Mouse (Mus musculus) lung, postnatal 0 days (tissue): ENCODE measurements around the gene Mast4. TPM values are rescaled to one million over a fixed set of nuclear protein-coding genes. Genes with fewer than 3 reads are reported as not detected.

Source experiments
- ATAC-seq: fragments of 200-750 bp; cut with Nextera tagmentation; 2 replicates; pipeline ENCODE4 v1.8.0; 2017; ENCODE audit warnings: moderate library complexity
- DNase-seq: peaks from one replicate; pipeline ENCODE4 v3.0.0-alpha.2; 2016; ENCODE audit warnings: low spot score
- H3K27ac ChIP-seq: fragments of 300-500 bp; sonication (generic); 2 replicates; pipeline ENCODE4 v1.5.1; 2014; ENCODE audit warnings: antibody characterized with exemption, mild to moderate bottlenecking, low read length, mixed read lengths
- H3K27me3 ChIP-seq: fragments of 300-500 bp; sonication (generic); replicated peaks from 2 replicates; pipeline ENCODE4 v1.6.1; 2014; ENCODE audit warnings: low read length, mixed read lengths; ENCODE audit not compliant: insufficient read depth
- H3K36me3 ChIP-seq: fragments of 300-500 bp; sonication (generic); 2 replicates; pipeline ENCODE4 v1.6.1; 2014; ENCODE audit warnings: low read length, mixed read lengths; ENCODE audit not compliant: insufficient read depth
- H3K4me1 ChIP-seq: fragments of 300-500 bp; sonication (generic); 2 replicates; pipeline ENCODE4 v1.6.1; 2014; ENCODE audit warnings: antibody characterized with exemption, low read depth, low read length, mixed read lengths; ENCODE audit not compliant: insufficient read depth
- H3K4me2 ChIP-seq: fragments of 300-500 bp; sonication (generic); replicated peaks from 2 replicates; pipeline ENCODE4 v1.6.1; 2014; ENCODE audit warnings: low read depth, mild to moderate bottlenecking, low read length, moderate library complexity, mixed read lengths
- H3K4me3 ChIP-seq: fragments of 300-500 bp; sonication (generic); 2 replicates; pipeline ENCODE4 v1.5.1; 2014; ENCODE audit warnings: low read depth, low read length
- H3K9ac ChIP-seq: fragments of 300-500 bp; sonication (generic); replicated peaks from 2 replicates; pipeline ENCODE4 v1.6.1; 2014; ENCODE audit warnings: low read depth, mild to moderate bottlenecking
- H3K9me3 ChIP-seq: fragments of 300-500 bp; sonication (generic); 2 replicates; pipeline ENCODE4 v1.6.1; 2016; ENCODE audit warnings: low read length, mixed read lengths
- CTCF ChIP-seq: IDR thresholded peaks from 2 replicates; pipeline ENCODE4 v1.5.1; 2016; ENCODE audit warnings: antibody characterized with exemption, mild to moderate bottlenecking
- EP300 ChIP-seq: IDR thresholded peaks from 2 replicates; pipeline ENCODE4 v1.6.1; 2016; ENCODE audit warnings: antibody characterized with exemption, mild to moderate bottlenecking, control low read depth
- WGBS: fragments of 180-500 bp; shearing (Covaris S2); extraction: QIAGEN DNeasy Blood & Tissue Kit; methylation state at CpG from one replicate; pipeline ENCODE4 v1.1.7; 2014; 5-methylcytosine and 5-hydroxymethylcytosine counted together
- polyA plus RNA-seq: library from polyadenylated mRNA; unstranded; fragments of >200 nt; fragmentation: Nextera tagmentation; extraction: Ambion mirVana; gene quantifications from 2 replicates; pipeline ENCODE4 v1.2.1, GENCODE M21; 2015

Gene Mast4
- polyA plus RNA-seq, 1 experiment from 2014 or later, result 15.5 TPM

DNA sequence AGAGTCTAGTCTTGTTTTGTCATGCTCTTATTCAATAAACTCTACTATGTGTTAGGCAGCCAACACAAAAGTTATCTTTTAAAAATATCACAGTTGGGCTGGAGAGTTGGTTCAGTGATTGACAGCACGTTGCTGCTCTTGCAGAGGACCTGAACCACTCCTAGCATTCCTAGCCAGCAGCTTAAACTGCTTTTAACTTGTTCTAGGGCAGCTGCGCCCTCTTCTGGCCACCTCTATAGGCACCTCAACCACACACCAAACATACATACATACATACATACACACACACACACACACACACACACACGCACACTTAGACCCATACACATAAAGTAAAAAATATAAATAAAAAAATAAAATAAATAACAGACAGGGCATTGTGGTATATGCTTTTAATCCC, 262.5 kb downstream of the Mast4 start:
- no peaks in the 10 kb centered on the region for H3K27me3 ChIP-seq
- no peak for TF ChIP-seq EP300
- peak; percentile 37; the same call in 1 of the 2 replicates for TF ChIP-seq CTCF
- no peak for ATAC-seq
- H3K9ac ChIP-seq, result no peak overlapping the region
- H3K4me1 ChIP-seq, result no peaks in the 10 kb centered on the region
- DNase-seq, result peak; percentile 14
- 75% methylated on average over 3 of the region's 3 CpGs for WGBS
- H3K4me2 ChIP-seq, result no peak overlapping the region
- no peaks in the 10 kb centered on the region for H3K9me3 ChIP-seq
- H3K36me3 ChIP-seq, result no peaks in the 10 kb centered on the region
- H3K27ac ChIP-seq, result no peak overlapping the region
- H3K4me3 ChIP-seq, result no peak overlapping the region

DNA sequence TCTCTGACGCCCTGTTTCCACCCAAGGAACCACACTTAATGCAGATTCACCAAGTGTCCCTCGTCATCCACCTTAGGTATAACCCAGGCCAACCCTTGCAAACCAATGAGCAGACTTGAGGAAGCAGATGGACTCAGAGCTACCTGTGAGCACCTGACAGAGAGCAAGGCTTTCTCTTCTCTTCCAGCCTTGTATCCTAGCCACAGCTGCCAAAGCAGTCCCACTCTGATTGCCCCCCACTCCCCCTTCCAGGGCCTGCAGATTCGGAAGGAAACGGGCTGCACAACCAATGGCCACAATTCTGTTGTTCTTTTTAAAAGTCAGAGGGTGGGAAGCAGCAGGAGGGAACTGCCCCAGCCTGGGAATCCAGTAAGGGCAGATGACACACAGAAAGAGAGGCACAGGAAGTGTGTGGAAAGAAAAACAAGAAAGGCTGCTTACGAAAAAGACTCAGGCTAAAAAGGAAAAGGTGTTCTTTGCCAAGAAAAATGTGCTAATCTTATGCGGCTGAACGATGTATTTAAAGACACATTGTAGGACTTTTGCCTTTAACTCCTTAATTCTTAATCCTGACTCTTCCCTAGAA, 266.6 kb downstream of the Mast4 start:
- Histone ChIP-seq H3K4me1 (no peaks in the 10 kb centered on the region), H3K4me2 (no peak overlapping the region), H3K27me3 (no peaks in the 10 kb centered on the region), H3K36me3 (no peaks in the 10 kb centered on the region), H3K9ac (no peak overlapping the region), H3K4me3 (no peak overlapping the region), H3K27ac (no peak overlapping the region), H3K9me3 (no peaks in the 10 kb centered on the region)
- ATAC-seq (no peak), DNase-seq (peak; percentile 32)
- 39% methylated on average over 7 of the region's 7 CpGs for WGBS
- no peak for TF ChIP-seq EP300
- no peak for TF ChIP-seq CTCF

- Histone ChIP-seq H3K27me3 (no peaks in the 10 kb centered on the region), H3K4me1 (no peaks in the 10 kb centered on the region), H3K9me3 (no peaks in the 10 kb centered on the region), H3K27ac (no peak overlapping the region), H3K36me3 (no peaks in the 10 kb centered on the region), H3K4me2 (no peak overlapping the region), H3K4me3 (no peak overlapping the region), H3K9ac (no peak overlapping the region)
- WGBS, result 75% methylated on average over 7 of the region's 7 CpGs
- no peak for DNase-seq
- ATAC-seq, result no peak
- TF ChIP-seq EP300, result no peak
- TF ChIP-seq CTCF, result no peak
These were observed 268.9 kb downstream of the Mast4 start for GRCm38 (mm10) chr13:103065437-103065836.

GRCm38 (mm10) chr13:103061680-103062079, 272.6 kb downstream of the Mast4 start:
- no peak overlapping the region for H3K9ac ChIP-seq
- H3K4me1 ChIP-seq, result no peaks in the 10 kb centered on the region

GRCm38 (mm10) chr13:103059995-103060652, 274.2 kb downstream of the Mast4 start:
- Histone ChIP-seq H3K27me3 (no peaks in the 10 kb centered on the region), H3K27ac (no peak overlapping the region), H3K36me3 (no peaks in the 10 kb centered on the region), H3K4me2 (no peak overlapping the region), H3K4me1 (no peaks in the 10 kb centered on the region), H3K9ac (no peak overlapping the region), H3K9me3 (no peaks in the 10 kb centered on the region), H3K4me3 (no peak overlapping the region)
- TF ChIP-seq EP300 (no peak), CTCF (no peak)
- DNase-seq (no peak), ATAC-seq (no peak)
- WGBS, result 81% methylated on average over 11 of the region's 11 CpGs

More at GRCm38 (mm10) chr13:103061680-103062079, 272.6 kb downstream of the Mast4 start:
- ATAC-seq (no peak), DNase-seq (no peak)
- H3K27ac ChIP-seq, result no peak overlapping the region
- H3K4me3 ChIP-seq, result no peak overlapping the region
- H3K27me3 ChIP-seq, result no peaks in the 10 kb centered on the region
- TF ChIP-seq CTCF, result no peak
- no peak for TF ChIP-seq EP300
- no peak overlapping the region for H3K4me2 ChIP-seq
- H3K9me3 ChIP-seq, result no peaks in the 10 kb centered on the region
- no peaks in the 10 kb centered on the region for H3K36me3 ChIP-seq
- 63% methylated on average over 2 of the region's 2 CpGs for WGBS

DNA sequence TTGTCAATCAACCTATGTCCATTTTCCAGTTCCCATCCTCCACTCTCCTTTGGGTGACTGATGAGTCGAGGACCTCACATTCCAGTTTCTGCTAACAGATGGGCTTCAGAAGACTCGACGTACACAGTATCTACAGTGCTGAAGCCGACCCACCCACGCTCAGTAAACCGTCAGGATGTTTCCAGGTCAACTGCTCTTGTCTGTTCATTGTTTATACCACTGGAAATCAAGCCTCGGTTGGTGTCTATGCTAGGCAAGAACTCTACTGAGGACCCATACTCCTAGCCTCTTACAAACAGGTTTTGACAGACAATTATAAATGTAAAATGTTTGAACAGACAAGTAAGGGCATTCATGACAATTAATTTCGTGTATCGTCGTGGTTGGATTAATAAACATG, 277.8 kb downstream of the Mast4 start:
- Histone ChIP-seq H3K36me3 (no peaks in the 10 kb centered on the region), H3K9ac (no peak overlapping the region), H3K4me3 (no peak overlapping the region), H3K27me3 (no peaks in the 10 kb centered on the region), H3K4me2 (no peak overlapping the region), H3K4me1 (no peaks in the 10 kb centered on the region), H3K9me3 (no peaks in the 10 kb centered on the region), H3K27ac (no peak overlapping the region)
- TF ChIP-seq EP300, result no peak
- no peak for TF ChIP-seq CTCF
- DNase-seq (no peak), ATAC-seq (no peak)
- 61% methylated on average over 10 of the region's 10 CpGs for WGBS
